Mouse (Mus musculus) left cerebral cortex, postnatal 10 days (tissue): ENCODE measurements around the gene Cdh11. TPM values are rescaled to one million over a fixed set of nuclear protein-coding genes. Genes with fewer than 3 reads are reported as not detected.

ENCODE experiments used
- microRNA-seq: library from miRNA; unstranded; fragments of <30 nt; microRNA quantifications from one replicate; pipeline ENCODE4 v1.2.0, GENCODE M21; 2022
- total RNA-seq, 2 experiments: library from RNA; stranded (reverse); gene quantifications; 2 replicates each; pipeline ENCODE4 v1.2.3; 2021

Gene Cdh11
- total RNA-seq, 2 experiments from 2014 or later: 69.3 to 83.8 TPM

Small RNAs within 50 kb of the gene (microRNA-seq; reads per million reads assigned to microRNA genes)
- not detected for gene Gm26301
